Mouse (Mus musculus): Measurements from ENCODE around the gene Ccna1.

Gene Ccna1

GRCm38 (mm10) chr3:55065738-55066665 lies 10.7 kb upstream of the Ccna1 start:
- intact Hi-C loops (cut with DNase I), result no loop called here

GRCm38 (mm10) chr3:55064396-55064795 lies 9.1 kb upstream of the Ccna1 start:
- intact Hi-C loops (cut with DNase I), result loop anchor here (5.0 kb wide), 1 partner anchor 247 kb away; no protein-coding TSS in a partner anchor

DNA sequence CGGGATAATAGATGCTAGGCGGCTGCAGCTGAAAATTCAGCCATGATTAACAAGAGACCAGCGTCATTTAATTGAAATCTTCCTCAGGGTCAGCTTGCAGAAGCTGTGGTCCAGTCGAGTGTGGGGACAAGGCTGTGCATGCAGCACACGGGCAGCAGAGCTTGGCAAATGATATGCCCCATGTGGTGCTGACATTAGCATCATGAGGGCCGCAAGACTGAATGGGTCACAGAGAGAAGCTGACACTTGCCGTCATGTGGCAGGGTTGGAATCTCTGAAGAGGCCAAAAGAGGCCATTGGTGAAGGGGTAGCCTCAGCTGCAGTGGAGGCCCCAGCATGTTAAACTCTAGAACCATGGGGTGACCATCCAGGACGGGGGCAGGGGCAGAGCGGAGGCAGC lies 7.4 kb upstream of the Ccna1 start:
- intact Hi-C loops (cut with DNase I), result loop anchor here (5.0 kb wide), 1 partner anchor 245 kb away; no protein-coding TSS in a partner anchor

- intact Hi-C loops (cut with DNase I), result no loop called here
Measured at GRCm38 (mm10) chr3:55056376-55056775, 1.1 kb upstream of the Ccna1 start.

DNA sequence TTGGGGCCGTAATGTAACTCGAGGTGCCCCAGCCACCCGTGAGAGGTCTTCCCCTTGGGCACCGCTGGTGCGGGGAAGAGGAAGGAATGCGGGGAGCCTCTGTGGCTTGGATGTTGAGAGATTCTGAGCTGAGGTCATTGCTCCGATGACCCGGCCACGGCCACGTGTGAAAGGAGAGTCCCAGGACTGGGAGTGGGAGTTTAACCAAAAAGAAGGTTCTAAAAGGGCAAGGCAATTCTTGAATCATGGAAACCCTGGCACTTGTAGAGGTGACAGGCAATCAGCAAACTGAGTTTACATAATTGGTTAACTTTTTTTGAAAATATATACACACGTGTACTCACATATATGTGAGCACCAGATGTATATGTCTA lies 433 bp upstream of the Ccna1 start:
- intact Hi-C loops (cut with DNase I), result no loop called here

DNA sequence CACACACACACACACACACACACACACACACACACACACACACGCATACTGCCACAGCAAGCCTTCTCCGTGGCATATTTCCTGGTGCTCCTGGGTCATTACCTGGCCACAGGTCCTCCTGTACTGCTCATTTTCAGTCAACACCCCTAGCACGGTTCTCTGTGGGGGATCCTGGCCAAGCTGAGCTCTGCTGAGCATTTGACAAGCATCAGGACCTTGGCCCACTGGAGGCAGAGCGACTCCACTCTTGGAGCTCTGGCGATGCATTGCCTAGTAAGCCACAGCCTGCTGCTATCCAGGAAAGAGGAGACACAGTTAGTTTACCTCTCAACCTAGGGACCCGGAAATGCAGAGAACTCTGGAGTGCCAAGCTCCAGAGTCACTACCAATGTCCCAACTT lies 1.1 kb downstream of the Ccna1 start:
- intact Hi-C loops (cut with DNase I), result no loop called here

DNA sequence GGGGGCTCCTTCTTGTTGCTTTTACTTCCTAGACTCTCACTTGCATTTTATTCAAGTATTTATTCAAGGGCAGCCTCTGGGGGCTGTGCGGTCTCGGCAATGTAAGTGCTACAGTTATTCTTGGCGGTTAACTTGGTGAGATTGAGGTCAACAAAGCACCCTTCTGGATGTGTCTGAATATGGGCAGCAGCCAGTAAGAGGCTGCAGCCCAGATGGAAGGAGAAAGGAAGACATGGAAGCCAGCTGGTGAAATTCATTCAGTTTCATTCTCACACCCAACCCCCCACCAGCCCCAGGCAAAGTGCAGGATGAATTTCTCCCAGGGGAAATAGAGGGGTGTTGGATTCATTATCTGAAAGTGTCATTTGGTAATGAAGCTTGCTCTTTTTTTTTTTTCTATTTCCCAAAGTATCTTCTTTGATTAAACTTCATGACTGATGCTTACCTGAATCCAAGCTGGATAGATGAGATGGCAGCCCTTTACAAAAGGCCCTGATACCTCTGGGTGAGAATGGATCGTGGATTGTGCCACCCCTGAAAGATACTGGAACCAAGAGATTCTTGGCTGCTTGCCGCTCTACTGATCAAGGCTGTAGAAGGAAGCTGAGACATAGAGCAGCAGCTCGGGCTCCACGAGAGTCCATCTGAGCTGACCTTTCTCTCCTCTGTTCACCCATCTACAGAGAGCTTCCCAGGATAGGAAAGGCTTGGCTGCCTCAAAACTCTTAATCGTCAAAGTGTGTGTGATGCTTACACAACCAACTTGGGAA lies 10.5 kb downstream of the Ccna1 start:
- intact Hi-C loops (cut with DNase I), result no loop called here

- intact Hi-C loops (cut with DNase I), result no loop called here
Measured at GRCm38 (mm10) chr3:55037608-55038007, 17.7 kb downstream of the Ccna1 start.

DNA sequence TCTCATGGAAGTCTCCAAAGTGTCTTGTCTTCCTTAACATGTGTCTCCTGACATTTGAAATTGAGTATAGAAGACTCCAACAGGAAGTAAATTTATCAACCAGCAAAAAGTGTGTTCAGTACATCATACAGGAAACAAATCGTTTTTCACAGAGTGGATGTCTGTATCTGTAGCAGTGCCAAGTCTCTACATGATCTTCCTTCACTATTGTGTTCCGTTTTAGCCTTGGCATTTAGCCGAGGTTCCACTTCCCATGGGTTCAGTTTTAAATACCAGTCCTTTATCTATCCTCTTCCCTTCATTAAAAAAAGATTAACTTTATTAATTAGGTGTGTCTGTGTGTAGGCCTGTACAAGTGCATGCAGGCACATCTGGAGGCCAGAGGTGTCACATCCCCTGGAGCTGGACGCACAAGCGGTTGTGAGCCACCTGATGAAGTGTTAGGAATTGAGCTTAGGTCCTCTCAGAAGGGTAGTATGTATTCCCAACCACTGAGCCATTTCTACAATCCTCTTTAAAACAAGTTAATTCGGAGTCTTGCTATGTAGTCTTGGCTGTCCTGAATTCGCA lies 27.9 kb downstream of the Ccna1 start:
- intact Hi-C loops (cut with DNase I), result no loop called here

GRCm38 (mm10) chr3:55025502-55025901 lies 29.8 kb downstream of the Ccna1 start:
- intact Hi-C loops (cut with DNase I), result no loop called here

DNA sequence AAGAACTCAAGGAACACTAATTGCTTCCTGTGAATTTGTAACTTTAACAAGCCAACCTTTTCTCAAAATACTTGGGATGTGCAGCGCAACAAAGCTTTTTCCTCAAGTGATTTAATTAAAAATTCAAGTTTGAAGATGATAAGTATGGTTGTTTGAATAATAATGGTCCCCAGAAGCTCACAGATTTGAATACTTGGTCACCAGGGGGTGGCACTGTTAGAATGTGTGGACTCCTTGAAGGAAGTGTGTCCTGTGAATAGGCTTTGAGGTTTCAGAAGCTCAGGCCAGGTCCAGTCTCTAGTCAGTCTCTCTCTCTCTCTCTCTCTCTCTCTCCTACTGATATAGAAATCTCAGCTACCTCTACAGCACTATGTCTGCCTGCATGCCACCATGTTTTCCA lies 32.0 kb downstream of the Ccna1 start:
- intact Hi-C loops (cut with DNase I), result no loop called here

DNA sequence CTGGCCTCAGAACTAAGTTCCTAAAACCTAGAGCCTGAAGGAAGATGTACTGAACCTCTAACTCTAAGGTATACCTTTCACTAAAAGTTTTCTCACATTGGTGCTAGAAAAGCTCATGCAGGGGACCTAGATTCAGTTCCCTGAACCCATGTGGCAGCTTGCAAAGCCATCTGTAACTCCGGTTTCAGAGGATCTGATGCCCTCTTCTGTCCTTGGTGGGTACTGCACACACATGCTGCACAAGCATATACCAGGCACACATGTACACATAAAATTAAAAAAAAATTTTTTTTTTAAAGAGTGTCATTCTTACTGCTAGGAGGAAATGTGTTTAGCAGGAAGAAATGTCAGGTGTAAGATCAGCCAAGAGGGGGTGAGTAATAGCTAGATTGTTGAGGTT lies 33.1 kb downstream of the Ccna1 start:
- intact Hi-C loops (cut with DNase I), result no loop called here

DNA sequence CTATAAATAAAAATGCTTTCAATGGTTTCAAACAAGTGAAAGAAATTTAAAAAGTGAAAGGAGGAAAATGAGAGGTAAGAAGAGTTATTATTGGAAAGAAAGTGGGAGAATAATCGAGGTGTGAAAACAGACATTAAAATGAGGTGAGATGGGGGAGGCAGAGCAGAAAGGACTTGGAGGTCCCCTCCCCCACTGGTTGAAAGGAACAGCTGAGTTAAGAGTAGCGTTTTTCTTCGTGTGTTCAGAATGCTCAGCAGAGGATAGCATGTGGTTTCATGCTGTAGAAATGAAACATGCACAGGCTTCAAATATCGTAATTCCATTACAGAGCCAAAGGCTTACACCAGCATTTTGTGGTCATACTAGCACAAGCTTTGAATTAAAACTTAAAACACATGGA lies 42.8 kb downstream of the Ccna1 start:
- intact Hi-C loops (cut with DNase I), result no loop called here

DNA sequence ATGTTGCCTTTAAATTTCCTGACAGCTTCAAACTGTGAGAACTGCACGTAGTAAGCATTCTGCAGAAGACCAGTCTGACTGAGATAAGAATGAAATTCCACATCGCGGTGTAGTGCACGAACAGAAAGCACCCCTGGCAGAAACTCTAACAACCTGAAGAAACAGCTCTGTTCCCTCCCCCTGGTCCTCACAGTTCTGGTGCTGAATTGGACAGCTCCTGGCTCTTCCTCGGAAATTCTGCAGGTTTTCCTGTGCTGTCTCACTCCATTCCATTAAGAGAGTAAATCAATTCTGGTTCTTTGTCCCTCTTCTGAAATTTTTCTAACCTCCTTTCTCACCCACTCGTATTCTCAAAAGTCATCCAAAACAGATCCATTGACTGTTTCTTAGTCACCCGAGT lies 43.6 kb downstream of the Ccna1 start:
- intact Hi-C loops (cut with DNase I), result no loop called here

- intact Hi-C loops (cut with DNase I), result no loop called here
Measured at GRCm38 (mm10) chr3:55008965-55009741, 46.1 kb downstream of the Ccna1 start.

- intact Hi-C loops (cut with DNase I), result no loop called here
Measured at GRCm38 (mm10) chr3:55004036-55004435, 51.3 kb downstream of the Ccna1 start.

- intact Hi-C loops (cut with DNase I), result no loop called here
Measured at GRCm38 (mm10) chr3:55001677-55002076, 53.6 kb downstream of the Ccna1 start.

All from adrenal gland (tissue).